In genomic region chr19:4113186-4113805, GRCm38 (mm10) we compare ENCODE assay signal across 9 mouse cellular contexts. TPM values are rescaled to one million over a fixed set of nuclear protein-coding genes. Genes with fewer than 3 reads are reported as not detected.
DNase-seq lines count a peak whose midpoint lies in the region; ATAC-seq and TF ChIP-seq lines count a peak whose summit lies in the region.
"Had no signal": no experiment of that assay in that cellular context is flagged by ENCODE, and none has a peak within 500 bp of the region (broad histone marks: within the 10 kb centered on the region; RNA-seq: fewer than 3 reads in every experiment).

No protein-coding gene starts in this region.

- no peak overlapping the region for H3K4me2 ChIP-seq in stomach, postnatal 0 days (replicated peaks; ENCODE audit: low read depth)

- ATAC-seq in stomach, postnatal 0 days (ENCODE audit: low FRiP score, low TSS enrichment): peak; percentile 41

- no peak for TF ChIP-seq CTCF in MEL (IDR thresholded peaks at IDR 0.05 in 2 of 3, conservative IDR thresholded peaks at IDR 0.05 in 1 of 3; ENCODE audit: control insufficient read depth in 1 of 3, insufficient read depth in 1 of 3, low read depth in 2 of 3, low read length in 3 of 3, poor library complexity in 1 of 3, severe bottlenecking in 1 of 3)
- TF ChIP-seq CTCF in stomach, postnatal 0 days (IDR thresholded peaks at IDR 0.05; ENCODE audit: low read depth): no peak

- H3K27me3 ChIP-seq in MEL (ENCODE audit: control insufficient read depth in 1 of 2, insufficient read depth in 2 of 2, low read length in 2 of 2): no peaks in the 10 kb centered on the region
- H3K27me3 ChIP-seq in megakaryocyte, embryonic 14.5 days (replicated peaks): no peaks in the 10 kb centered on the region
- no peaks in the 10 kb centered on the region for H3K27me3 ChIP-seq in stomach, postnatal 0 days (ENCODE audit: control insufficient read depth, insufficient read depth, low read length)
- H3K27me3 ChIP-seq in hindbrain, embryonic 10.5 days (ENCODE audit: insufficient read depth, poor library complexity, severe bottlenecking): no peaks in the 10 kb centered on the region

- peak overlapping the region; percentile 88 for H3K27ac ChIP-seq in MEL (ENCODE audit: control insufficient read depth, low read depth, low read length)
- peak overlapping the region; percentile 74 for H3K27ac ChIP-seq in brown adipose tissue, adult 24 weeks (replicated peaks; ENCODE audit: low read depth, low read length)
- peak overlapping the region; percentile 13; the same call in 1 of the 2 replicates for H3K27ac ChIP-seq in stomach, postnatal 0 days (replicated peaks)
- H3K27ac ChIP-seq in hindbrain, embryonic 10.5 days: no peak overlapping the region

- peaks cover 2 to 16% of the 10 kb centered on the region in 2 experiments; a peak in 3 of 4 replicates for H3K36me3 ChIP-seq in MEL (ENCODE audit: control insufficient read depth in 1 of 2, insufficient read depth in 2 of 2, low read length in 2 of 2)
- H3K36me3 ChIP-seq in megakaryocyte, embryonic 14.5 days (replicated peaks; ENCODE audit: low read length): peaks cover 100% of the 10 kb centered on the region
- H3K36me3 ChIP-seq in stomach, postnatal 0 days (ENCODE audit: control insufficient read depth, insufficient read depth, low read length): peaks cover 19% of the 10 kb centered on the region
- peaks cover 73% of the 10 kb centered on the region for H3K36me3 ChIP-seq in hindbrain, embryonic 10.5 days

- intact Hi-C loops in gastrocnemius, postnatal 14 days (cut with DNase I; ENCODE audit: low total_unique reads): no loop called here
- intact Hi-C loops in left cerebral cortex, postnatal 4 days (cut with DNase I): no loop called here

- peak overlapping the region; percentile 34 to 54 for H3K4me3 ChIP-seq in MEL (ENCODE audit: control insufficient read depth in 1 of 2, insufficient read depth in 1 of 2, low read depth in 2 of 2, low read length in 2 of 2)
- no peak overlapping the region; the same call in 1 of the 2 replicates for H3K4me3 ChIP-seq in brown adipose tissue, adult 24 weeks (ENCODE audit: insufficient read depth, low read depth, low read length)
- H3K4me3 ChIP-seq in megakaryocyte, embryonic 14.5 days (replicated peaks): peak overlapping the region; percentile 88
- H3K4me3 ChIP-seq in stomach, postnatal 0 days (ENCODE audit: low read depth, low read length): no peak overlapping the region
- H3K4me3 ChIP-seq in hindbrain, embryonic 10.5 days: no peak overlapping the region

- no peaks in the 10 kb centered on the region for H3K9me3 ChIP-seq in MEL (replicated peaks; ENCODE audit: insufficient read depth, low read length)
- H3K9me3 ChIP-seq in megakaryocyte, embryonic 14.5 days: no peaks in the 10 kb centered on the region
- no peaks in the 10 kb centered on the region for H3K9me3 ChIP-seq in stomach, postnatal 0 days (ENCODE audit: control insufficient read depth, low read length)
- no peaks in the 10 kb centered on the region for H3K9me3 ChIP-seq in hindbrain, embryonic 10.5 days

- TF ChIP-seq RAD21 in MEL (IDR thresholded peaks at IDR 0.05; ENCODE audit: low read depth, low read length): no peak

- H3K79me2 ChIP-seq in MEL (ENCODE audit: control insufficient read depth, insufficient read depth, low read length, poor library complexity): peaks cover 2% of the 10 kb centered on the region; the same call in 1 of the 2 replicates

- peak overlapping the region; percentile 66 for H3K9ac ChIP-seq in MEL (ENCODE audit: control insufficient read depth, low read depth, low read length, poor library complexity, severe bottlenecking)
- H3K9ac ChIP-seq in stomach, postnatal 0 days (ENCODE audit: low read length): 0 out of 2 replicates have a peak overlapping the region, but pooled peaks have one; percentile 1

- WGBS in stomach, postnatal 0 days: 66% methylated on average over 13 of the region's 13 CpGs
- 86% methylated on average over 13 of the region's 13 CpGs for WGBS in hindbrain, embryonic 10.5 days

- peaks cover 13 to 20% of the 10 kb centered on the region in 2 experiments for H3K4me1 ChIP-seq in MEL (ENCODE audit: control insufficient read depth in 1 of 2, insufficient read depth in 2 of 2, low read length in 2 of 2)
- peaks cover 12% of the 10 kb centered on the region for H3K4me1 ChIP-seq in brown adipose tissue, adult 24 weeks (ENCODE audit: control insufficient read depth, insufficient read depth, insufficient read length, low read length)
- peaks cover 93% of the 10 kb centered on the region for H3K4me1 ChIP-seq in megakaryocyte, embryonic 14.5 days
- no peaks in the 10 kb centered on the region for H3K4me1 ChIP-seq in stomach, postnatal 0 days (replicated peaks; ENCODE audit: control insufficient read depth, insufficient read depth)
- peaks cover 5% of the 10 kb centered on the region; the same call in 1 of the 2 replicates for H3K4me1 ChIP-seq in hindbrain, embryonic 10.5 days (replicated peaks)

- TF ChIP-seq EP300 in MEL (IDR thresholded peaks at IDR 0.05; ENCODE audit: low read depth in 1 of 2, low read length in 2 of 2): peak; percentile 93 to 94
- no peak for TF ChIP-seq EP300 in stomach, postnatal 0 days (optimal IDR thresholded peaks at IDR 0.05)

- TF ChIP-seq POLR2A in MEL (IDR thresholded peaks at IDR 0.05; ENCODE audit: control insufficient read depth in 1 of 2, insufficient read depth in 1 of 2, low read depth in 1 of 2, low read length in 2 of 2, poor library complexity in 1 of 2): peak; percentile 30 to 51; a peak in 1 of 4 replicates

- DNase-seq in MEL (ENCODE audit: low read depth, low spot score): peak; percentile 95
- DNase-seq in gastrocnemius, postnatal 14 days: peak; percentile 81
- DNase-seq in kidney, adult 18-20 months: peak; percentile 86
- DNase-seq in left cerebral cortex, postnatal 4 days: peak; percentile 88
- DNase-seq in stomach, postnatal 0 days (ENCODE audit: low spot score): peak; percentile 52
- no peak for DNase-seq in hindbrain, embryonic 10.5 days (ENCODE audit: low spot score)

RNA-seq across cellular contexts. Expression of gene Aip, which starts 12.4 kb away (rescaled TPM):
- 37.8 and 40.0 TPM in 2 replicates for total RNA-seq in MEL (2012; rRNA removed)
- 100 to 1,000 TPM in 1 of 2 experiments, not detected in 1; 101 TPM for polyA plus RNA-seq in MEL (2012; ENCODE audit: insufficient read depth in 1 of 2, insufficient read length in 2 of 2, low read depth in 1 of 2, low replicate concordance in 2 of 2, missing spikeins in 1 of 2)
- 62.7 and 65.2 TPM in 2 replicates for polyA plus RNA-seq in brown adipose tissue, adult 24 weeks (2012; ENCODE audit: insufficient read depth, insufficient read length, missing spikeins)
- 10 to 100 TPM; 51.4 to 57.9 TPM for total RNA-seq in gastrocnemius, postnatal 14 days (2021)
- total RNA-seq in left cerebral cortex, postnatal 4 days (2021): 10 to 100 TPM; 54.8 to 64.8 TPM
- polyA plus RNA-seq in megakaryocyte, embryonic 14.5 days (2012; ENCODE audit: insufficient read depth, low replicate concordance): 293 and 434 TPM in 2 replicates
- polyA plus RNA-seq in stomach, postnatal 0 days (2015; fragmentation: Nextera tagmentation; extraction: Ambion mirVana): 47.0 and 48.0 TPM in 2 replicates
- 65.8 and 73.9 TPM in 2 replicates for polyA plus RNA-seq in hindbrain, embryonic 10.5 days (2016; fragmentation: Nextera tagmentation; extraction: Ambion mirVana)

RNA-seq across cellular contexts. Expression of gene Pitpnm1, which starts 13.5 kb away (rescaled TPM):
- total RNA-seq in MEL (2012; rRNA removed): 18.4 and 25.3 TPM in 2 replicates
- polyA plus RNA-seq in MEL (2012; ENCODE audit: insufficient read depth in 1 of 2, insufficient read length in 2 of 2, low read depth in 1 of 2, low replicate concordance in 2 of 2, missing spikeins in 1 of 2): 10 to 100 TPM in 1 of 2 experiments, not detected in 1; 51.2 TPM
- 14.8 and 17.2 TPM in 2 replicates for polyA plus RNA-seq in brown adipose tissue, adult 24 weeks (2012; ENCODE audit: insufficient read depth, insufficient read length, missing spikeins)
- total RNA-seq in gastrocnemius, postnatal 14 days (2021): 1 to 10 TPM; 3.7 to 4.2 TPM
- 100 to 1,000 TPM; 185 to 187 TPM for total RNA-seq in left cerebral cortex, postnatal 4 days (2021)
- polyA plus RNA-seq in megakaryocyte, embryonic 14.5 days (2012; ENCODE audit: insufficient read depth, low replicate concordance): 122 and 153 TPM in 2 replicates
- 8.3 and 11.2 TPM in 2 replicates for polyA plus RNA-seq in stomach, postnatal 0 days (2015; fragmentation: Nextera tagmentation; extraction: Ambion mirVana)
- 8.5 and 19.9 TPM in 2 replicates for polyA plus RNA-seq in hindbrain, embryonic 10.5 days (2016; fragmentation: Nextera tagmentation; extraction: Ambion mirVana)

RNA-seq across cellular contexts. Expression of gene Cdk2ap2, which starts 16.3 kb away (rescaled TPM):
- 53.4 and 53.5 TPM in 2 replicates for total RNA-seq in MEL (2012; rRNA removed)
- polyA plus RNA-seq in MEL (2012; ENCODE audit: insufficient read depth in 1 of 2, insufficient read length in 2 of 2, low read depth in 1 of 2, low replicate concordance in 2 of 2, missing spikeins in 1 of 2): 10 to 100 TPM in 1 of 2 experiments, not detected in 1; 97.6 TPM
- polyA plus RNA-seq in brown adipose tissue, adult 24 weeks (2012; ENCODE audit: insufficient read depth, insufficient read length, missing spikeins): 78.5 and 101 TPM in 2 replicates
- total RNA-seq in gastrocnemius, postnatal 14 days (2021): 10 to 100 TPM; 17.3 to 17.5 TPM
- total RNA-seq in left cerebral cortex, postnatal 4 days (2021): 10 to 100 TPM; 27.5 to 28.3 TPM
- 140 and 181 TPM in 2 replicates for polyA plus RNA-seq in megakaryocyte, embryonic 14.5 days (2012; ENCODE audit: insufficient read depth, low replicate concordance)
- polyA plus RNA-seq in stomach, postnatal 0 days (2015; fragmentation: Nextera tagmentation; extraction: Ambion mirVana): 129 and 134 TPM in 2 replicates
- polyA plus RNA-seq in hindbrain, embryonic 10.5 days (2016; fragmentation: Nextera tagmentation; extraction: Ambion mirVana): 90.5 and 93.3 TPM in 2 replicates

RNA-seq across cellular contexts. Expression of gene Gpr152, which starts 26.3 kb away (rescaled TPM):
- not detected in 2 replicates for total RNA-seq in MEL (2012; rRNA removed)
- polyA plus RNA-seq in MEL (2012; ENCODE audit: insufficient read depth in 1 of 2, insufficient read length in 2 of 2, low read depth in 1 of 2, low replicate concordance in 2 of 2, missing spikeins in 1 of 2): under 1 TPM in 1 of 2 experiments, not detected in 1; 0.03 TPM
- polyA plus RNA-seq in brown adipose tissue, adult 24 weeks (2012; ENCODE audit: insufficient read depth, insufficient read length, missing spikeins): not detected in 2 replicates
- total RNA-seq in gastrocnemius, postnatal 14 days (2021): not detected
- total RNA-seq in left cerebral cortex, postnatal 4 days (2021): not detected
- polyA plus RNA-seq in megakaryocyte, embryonic 14.5 days (2012; ENCODE audit: insufficient read depth, low replicate concordance): not detected in 2 replicates
- polyA plus RNA-seq in stomach, postnatal 0 days (2015; fragmentation: Nextera tagmentation; extraction: Ambion mirVana): 0.02 TPM in 1 of 2 replicates, not detected in the other
- polyA plus RNA-seq in hindbrain, embryonic 10.5 days (2016; fragmentation: Nextera tagmentation; extraction: Ambion mirVana): not detected in 2 replicates
- polyA plus RNA-seq: embryonic facial prominence, embryonic 11.5 days had no signal

RNA-seq across cellular contexts. Expression of gene Cabp4, which starts 30.5 kb away (rescaled TPM):
- 0.08 and 0.13 TPM in 2 replicates for total RNA-seq in MEL (2012; rRNA removed)
- polyA plus RNA-seq in MEL (2012; ENCODE audit: insufficient read depth in 1 of 2, insufficient read length in 2 of 2, low read depth in 1 of 2, low replicate concordance in 2 of 2, missing spikeins in 1 of 2): under 1 TPM in 1 of 2 experiments, not detected in 1; 0.24 TPM
- not detected in 2 replicates for polyA plus RNA-seq in brown adipose tissue, adult 24 weeks (2012; ENCODE audit: insufficient read depth, insufficient read length, missing spikeins)
- under 1 TPM in 1 of 2 experiments, not detected in 1; 0.14 TPM for total RNA-seq in gastrocnemius, postnatal 14 days (2021)
- total RNA-seq in left cerebral cortex, postnatal 4 days (2021): not detected
- polyA plus RNA-seq in megakaryocyte, embryonic 14.5 days (2012; ENCODE audit: insufficient read depth, low replicate concordance): 0.51 and 1.2 TPM in 2 replicates
- polyA plus RNA-seq in stomach, postnatal 0 days (2015; fragmentation: Nextera tagmentation; extraction: Ambion mirVana): 0.05 TPM in 1 of 2 replicates, not detected in the other
- polyA plus RNA-seq in hindbrain, embryonic 10.5 days (2016; fragmentation: Nextera tagmentation; extraction: Ambion mirVana): 0.12 TPM in 1 of 2 replicates, not detected in the other
- polyA plus RNA-seq: embryonic facial prominence, embryonic 11.5 days had no signal

Comparison
In these comparisons a context has a peak if more than half of its experiments do, and no peak if none do; other contexts are left out.
1. H3K4me3 ChIP-seq: peak in MEL (2 of 2) and megakaryocyte, embryonic 14.5 days (single experiment); none in brown adipose tissue, adult 24 weeks (single experiment), stomach, postnatal 0 days (single experiment) and hindbrain, embryonic 10.5 days (single experiment).